Mouse (Mus musculus) kidney, embryonic 14.5 days (tissue): ENCODE measurements around the gene C1qbp. TPM values are rescaled to one million over a fixed set of nuclear protein-coding genes. Genes with fewer than 3 reads are reported as not detected.

Experiments used
- ATAC-seq: fragments of 200-750 bp; cut with Nextera tagmentation; 2 replicates; pipeline ENCODE4 v1.8.0; 2017; ENCODE audit warnings: moderate number of reproducible peaks, mild to moderate bottlenecking, moderate TSS enrichment, moderate library complexity; ENCODE audit not compliant: low FRiP score, low TSS enrichment
- H3K27ac ChIP-seq: fragments of 300-500 bp; sonication (generic); 2 replicates; pipeline ENCODE4 v1.5.1; 2014; ENCODE audit warnings: low read depth, mild to moderate bottlenecking, low read length, moderate library complexity, mixed read lengths
- H3K27me3 ChIP-seq: fragments of 300-500 bp; sonication (generic); 2 replicates; pipeline ENCODE4 v1.6.1; 2014; ENCODE audit warnings: mild to moderate bottlenecking, low read length; ENCODE audit not compliant: control insufficient read depth, insufficient read depth
- H3K36me3 ChIP-seq: fragments of 300-500 bp; sonication (generic); 2 replicates; pipeline ENCODE4 v1.6.1; 2014; ENCODE audit warnings: low read length, mixed read lengths; ENCODE audit not compliant: control insufficient read depth, insufficient read depth
- H3K4me1 ChIP-seq: fragments of 300-500 bp; sonication (generic); 2 replicates; pipeline ENCODE4 v1.6.1; 2014; ENCODE audit warnings: low read length, mixed read lengths; ENCODE audit not compliant: control insufficient read depth, insufficient read depth
- H3K4me2 ChIP-seq: fragments of 300-500 bp; sonication (generic); replicated peaks from 2 replicates; pipeline ENCODE4 v1.6.1; 2014; ENCODE audit warnings: low read depth, mild to moderate bottlenecking, low read length
- H3K4me3 ChIP-seq: fragments of 300-500 bp; sonication (generic); 2 replicates; pipeline ENCODE4 v1.5.1; 2014; ENCODE audit warnings: mild to moderate bottlenecking, low read length
- H3K9ac ChIP-seq: fragments of 300-500 bp; sonication (generic); 2 replicates; pipeline ENCODE4 v1.6.1; 2014; ENCODE audit warnings: low read depth, mild to moderate bottlenecking, low read length, moderate library complexity
- H3K9me3 ChIP-seq: fragments of 300-500 bp; sonication (generic); 2 replicates; pipeline ENCODE4 v1.6.1; 2016; ENCODE audit warnings: low read length; ENCODE audit not compliant: control insufficient read depth
- WGBS: fragments of 180-500 bp; shearing (Covaris S2); extraction: QIAGEN DNeasy Blood & Tissue Kit; methylation state at CpG from one replicate; pipeline ENCODE4 v1.1.7; 2014; 5-methylcytosine and 5-hydroxymethylcytosine counted together
- polyA plus RNA-seq: library from polyadenylated mRNA; unstranded; fragments of >200 nt; fragmentation: Nextera tagmentation; extraction: Ambion mirVana; gene quantifications from 2 replicates; pipeline ENCODE4 v1.2.1, GENCODE M21; 2014

C1qbp gene
- polyA plus RNA-seq, 1 experiment from 2014 or later, result 307 TPM

DNA sequence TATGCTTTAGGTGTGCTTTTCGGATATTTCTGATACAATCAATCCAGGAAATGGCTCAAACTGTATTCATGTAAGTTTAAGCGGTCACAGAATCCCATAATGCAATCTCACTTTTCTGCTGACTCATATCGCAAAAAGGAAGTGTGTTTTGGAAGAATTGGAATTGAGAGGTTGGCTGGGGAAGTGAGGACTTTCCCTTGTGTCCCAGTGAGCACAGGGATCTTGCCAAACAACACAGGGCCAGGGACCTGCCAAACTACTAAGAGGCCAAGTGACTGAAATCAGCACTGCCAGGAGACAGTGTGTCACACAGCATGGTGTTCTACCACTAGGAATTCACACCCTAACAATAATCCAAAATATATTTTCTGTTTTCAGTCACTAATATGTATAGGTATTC lies 25.5 kb upstream of the C1qbp start:
- Histone ChIP-seq H3K4me1 (peaks cover under 1% of the 10 kb centered on the region; the same call in 1 of the 2 replicates), H3K4me3 (no peak overlapping the region), H3K9me3 (no peaks in the 10 kb centered on the region), H3K27me3 (no peaks in the 10 kb centered on the region), H3K27ac (no peak overlapping the region), H3K9ac (no peak overlapping the region), H3K4me2 (no peak overlapping the region), H3K36me3 (peaks cover 40% of the 10 kb centered on the region)
- ATAC-seq, result no peak
- 94% methylated on average over 3 of the region's 3 CpGs for WGBS

DNA sequence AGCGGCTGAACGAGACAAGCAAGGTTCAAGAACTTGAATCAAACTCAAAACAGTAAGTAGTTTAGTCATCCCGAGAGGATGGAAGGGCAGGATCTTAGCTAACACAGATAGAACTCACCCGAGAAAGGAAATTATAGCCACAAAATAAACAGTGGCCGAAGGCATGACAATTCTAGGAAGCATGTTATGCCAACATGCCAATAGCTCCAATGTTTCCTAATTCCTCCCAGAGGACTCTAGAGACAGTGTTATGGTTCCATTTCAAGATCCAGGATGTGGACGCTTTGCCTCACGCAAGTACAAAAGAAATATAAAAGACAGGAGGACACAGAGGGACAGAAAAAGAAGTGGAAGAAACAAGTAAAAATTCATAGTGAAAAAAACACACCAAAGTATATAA lies 25.0 kb upstream of the C1qbp start:
- no peak overlapping the region for H3K4me2 ChIP-seq
- no peaks in the 10 kb centered on the region for H3K27me3 ChIP-seq
- H3K9me3 ChIP-seq, result no peaks in the 10 kb centered on the region
- H3K9ac ChIP-seq, result no peak overlapping the region
- ATAC-seq, result no peak
- H3K4me3 ChIP-seq, result no peak overlapping the region
- H3K4me1 ChIP-seq, result peaks cover 6% of the 10 kb centered on the region
- H3K36me3 ChIP-seq, result peaks cover 38% of the 10 kb centered on the region
- H3K27ac ChIP-seq, result no peak overlapping the region
- 86% methylated on average over 7 of the region's 7 CpGs for WGBS

DNA sequence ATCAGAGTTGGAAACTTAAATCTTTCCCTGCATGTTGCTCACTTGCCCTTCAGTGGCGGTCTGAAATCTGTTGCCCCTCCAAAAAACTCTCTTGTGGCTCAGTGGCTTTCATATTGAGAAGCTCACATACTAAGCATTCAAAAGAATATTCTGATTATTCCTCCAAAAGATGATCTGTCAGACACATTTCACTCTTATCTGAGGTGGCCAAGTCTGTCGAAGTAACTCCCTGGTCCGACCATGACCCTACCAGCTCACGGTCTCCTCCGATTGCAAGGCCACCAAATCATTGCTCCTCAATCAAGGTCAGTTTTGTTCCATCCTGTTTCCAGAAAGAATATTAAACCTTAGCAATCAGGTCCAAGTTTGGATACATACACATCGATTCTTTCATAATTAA lies 24.2 kb upstream of the C1qbp start:
- H3K27ac ChIP-seq, result no peak overlapping the region
- WGBS, result 97% methylated on average over 6 of the region's 6 CpGs
- no peaks in the 10 kb centered on the region for H3K27me3 ChIP-seq
- ATAC-seq, result no peak
- no peak overlapping the region for H3K4me2 ChIP-seq
- H3K9ac ChIP-seq, result no peak overlapping the region
- H3K4me3 ChIP-seq, result no peak overlapping the region
- H3K4me1 ChIP-seq, result peaks cover 8% of the 10 kb centered on the region
- no peaks in the 10 kb centered on the region for H3K9me3 ChIP-seq
- peaks cover 31% of the 10 kb centered on the region for H3K36me3 ChIP-seq

- ATAC-seq, result no peak
These were observed 22.2 kb upstream of the C1qbp start for GRCm38 (mm10) chr11:71005046-71005445.

GRCm38 (mm10) chr11:71004316-71004773 lies 21.5 kb upstream of the C1qbp start, which contains the start of gene Dhx33:
Gene Dhx33, minus strand, starts transcription at chr11:71004437.
- peaks cover 8% of the 10 kb centered on the region for H3K4me1 ChIP-seq
- H3K9me3 ChIP-seq, result no peaks in the 10 kb centered on the region
- peak within 1 kb of the TSS; percentile 85 for H3K27ac ChIP-seq
- H3K9ac ChIP-seq, result peak within 1 kb of the TSS; percentile 79
- no peaks in the 10 kb centered on the region for H3K27me3 ChIP-seq
- H3K4me2 ChIP-seq, result peak within 1 kb of the TSS; percentile 66
- ATAC-seq, result peak; percentile 99
- peaks cover 23% of the 10 kb centered on the region for H3K36me3 ChIP-seq
- peak within 1 kb of the TSS; percentile 88 for H3K4me3 ChIP-seq
- WGBS, result under 1% methylated on average over 35 of the region's 35 CpGs

More at GRCm38 (mm10) chr11:71005046-71005445, 22.2 kb upstream of the C1qbp start:
- no peak overlapping the region; the same call in 1 of the 2 replicates for H3K27ac ChIP-seq
- H3K4me3 ChIP-seq, result peak overlapping the region; percentile 88; the same call in 1 of the 2 replicates
- 65% methylated on average over 5 of the region's 5 CpGs for WGBS
- H3K27me3 ChIP-seq, result no peaks in the 10 kb centered on the region
- peaks cover 22% of the 10 kb centered on the region for H3K36me3 ChIP-seq
- H3K4me2 ChIP-seq, result peak overlapping the region; percentile 47
- H3K9me3 ChIP-seq, result no peaks in the 10 kb centered on the region
- H3K9ac ChIP-seq, result peak overlapping the region; percentile 44; the same call in 1 of the 2 replicates
- H3K4me1 ChIP-seq, result peaks cover 8% of the 10 kb centered on the region

- H3K27ac ChIP-seq, result peak overlapping the region; percentile 85
- H3K4me3 ChIP-seq, result peak overlapping the region; percentile 88
- ATAC-seq, result peak; percentile 91
- no peaks in the 10 kb centered on the region for H3K9me3 ChIP-seq
- WGBS, result under 1% methylated on average over 49 of the region's 49 CpGs
- peak overlapping the region; percentile 79 for H3K9ac ChIP-seq
- no peaks in the 10 kb centered on the region for H3K27me3 ChIP-seq
- H3K36me3 ChIP-seq, result peaks cover 23% of the 10 kb centered on the region
- H3K4me2 ChIP-seq, result peak overlapping the region; percentile 66
- H3K4me1 ChIP-seq, result peaks cover 8% of the 10 kb centered on the region
These were observed 20.9 kb upstream of the C1qbp start for GRCm38 (mm10) chr11:71003611-71004315.

DNA sequence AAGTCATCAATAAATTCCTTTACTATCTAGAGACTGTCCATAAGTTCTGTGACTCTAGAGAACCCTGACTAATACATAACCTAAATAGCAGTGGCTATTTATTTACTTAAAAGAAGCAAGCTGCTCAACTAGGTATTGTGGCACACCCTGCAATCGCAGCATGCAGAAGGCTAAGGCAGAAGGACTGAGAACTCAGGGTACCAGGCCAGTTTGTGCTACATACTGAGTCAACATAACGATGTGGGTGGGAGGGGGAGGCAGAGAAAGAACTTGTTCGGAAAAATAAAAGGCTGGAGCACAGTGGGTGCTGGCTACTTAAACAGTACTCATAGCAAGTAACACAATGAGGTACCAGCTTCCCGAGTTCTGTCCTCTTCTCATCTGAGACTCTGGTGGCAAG lies 18.3 kb upstream of the C1qbp start:
- 92% methylated on average over 4 of the region's 4 CpGs for WGBS
- Histone ChIP-seq H3K9ac (no peak overlapping the region), H3K27ac (no peak overlapping the region), H3K27me3 (no peaks in the 10 kb centered on the region), H3K9me3 (no peaks in the 10 kb centered on the region), H3K4me1 (peaks cover 8% of the 10 kb centered on the region), H3K36me3 (peaks cover 40% of the 10 kb centered on the region), H3K4me2 (no peak overlapping the region), H3K4me3 (no peak overlapping the region)
- ATAC-seq, result no peak

DNA sequence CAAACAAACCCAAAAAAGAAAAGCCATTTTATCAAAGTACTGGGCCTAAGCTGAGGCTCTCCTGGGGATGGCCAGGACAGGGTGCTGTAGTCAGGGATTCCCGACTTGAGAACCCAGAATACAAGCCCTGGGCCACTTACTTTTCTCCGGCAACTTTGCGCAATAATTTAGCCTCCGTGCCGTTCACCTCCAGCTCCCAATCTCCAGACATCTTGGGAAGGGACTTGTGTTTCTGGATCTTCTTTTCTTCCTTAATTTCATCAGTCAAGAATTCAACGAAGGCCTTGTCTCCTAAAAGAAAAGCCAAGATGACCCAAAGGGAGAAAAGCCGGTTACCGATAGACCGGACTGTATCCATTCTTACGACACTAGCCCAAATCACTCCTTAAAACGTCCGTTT lies 796 bp downstream of the C1qbp start:
- peak overlapping the region; percentile 92 for H3K4me3 ChIP-seq
- no peaks in the 10 kb centered on the region for H3K27me3 ChIP-seq
- H3K4me2 ChIP-seq, result peak overlapping the region; percentile 81
- ATAC-seq, result no peak
- H3K9me3 ChIP-seq, result no peaks in the 10 kb centered on the region
- peak overlapping the region; percentile 90 for H3K9ac ChIP-seq
- H3K4me1 ChIP-seq, result peaks cover 5% of the 10 kb centered on the region; the same call in 1 of the 2 replicates
- H3K36me3 ChIP-seq, result peaks cover 68% of the 10 kb centered on the region
- WGBS, result 6% methylated on average over 12 of the region's 12 CpGs
- no peak overlapping the region for H3K27ac ChIP-seq
